Mouse (Mus musculus) cerebellum, adult 11-12 months (tissue): ENCODE measurements around the gene Sptbn4.

Source experiments
- DNase-seq: peaks from one replicate; pipeline ENCODE4 v3.0.0; 2022

Sptbn4 gene

DNA sequence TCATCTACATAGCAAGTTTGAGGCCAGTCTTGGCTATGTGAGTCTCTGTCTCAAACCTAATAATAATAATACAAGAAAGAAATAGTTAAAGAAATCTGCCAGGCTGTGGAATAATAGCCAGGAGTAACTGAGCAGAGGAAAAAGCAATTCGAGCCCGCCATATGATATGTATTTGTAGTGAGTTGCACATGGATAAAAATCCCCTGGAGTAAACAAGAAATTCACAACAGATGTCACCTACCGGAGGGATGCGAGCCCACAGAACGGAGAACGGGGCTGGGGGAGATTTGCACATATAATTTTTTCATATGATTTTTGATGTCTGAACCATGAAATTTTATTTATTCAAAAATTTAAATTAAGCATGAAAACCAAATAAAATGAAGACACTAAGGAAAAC, 67.7 kb downstream of the Sptbn4 start:
- DNase-seq: no peak

DNA sequence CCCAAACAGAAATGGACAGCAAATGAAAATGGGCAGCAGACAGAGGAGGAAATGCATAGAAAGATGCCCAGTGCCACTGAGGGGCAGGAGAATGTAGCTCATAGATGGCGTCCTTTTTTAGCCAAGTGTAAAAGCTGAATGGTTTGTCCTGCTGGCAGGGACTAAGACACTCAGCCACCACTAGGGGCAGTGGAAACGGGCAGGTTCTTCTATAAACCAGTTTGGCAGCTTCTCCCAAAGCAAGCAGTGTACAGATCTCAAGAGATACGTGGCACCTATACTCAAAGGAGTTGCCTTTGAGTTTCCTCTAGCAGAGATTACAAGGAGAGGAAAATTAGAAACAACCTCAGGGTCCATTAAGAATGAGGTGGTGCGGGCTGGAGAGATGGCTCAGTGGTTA, 69.1 kb downstream of the Sptbn4 start:
- DNase-seq: no peak

- DNase-seq: peak; percentile 17
Observed at GRCm38 (mm10) chr7:27375274-27375673, 72.2 kb downstream of the Sptbn4 start.

- peak; percentile 7 for DNase-seq
Observed at GRCm38 (mm10) chr7:27371715-27372462, 75.6 kb downstream of the Sptbn4 start.

- no peak for DNase-seq
Observed at GRCm38 (mm10) chr7:27369111-27369510, 78.4 kb downstream of the Sptbn4 start.

DNA sequence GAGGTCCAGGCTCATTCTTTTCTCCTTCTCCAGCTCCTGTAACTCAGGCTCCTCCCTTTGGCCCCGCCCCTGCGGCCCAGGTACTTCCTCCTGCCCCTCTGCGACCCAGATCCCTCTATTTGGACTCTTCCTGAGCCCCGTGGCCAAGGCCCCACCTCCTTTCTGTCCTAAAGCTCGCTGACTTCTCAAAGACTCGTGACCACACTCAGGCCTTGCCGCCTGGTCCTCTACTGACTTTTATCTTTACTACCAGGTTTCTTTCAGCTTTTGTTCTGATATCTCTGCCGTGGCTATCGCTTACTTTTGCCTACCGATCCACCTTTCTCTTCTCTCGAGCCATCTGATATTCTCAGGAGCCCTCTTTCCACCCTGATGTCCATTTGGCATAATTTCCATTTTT, 79.5 kb downstream of the Sptbn4 start:
- DNase-seq: no peak

DNA sequence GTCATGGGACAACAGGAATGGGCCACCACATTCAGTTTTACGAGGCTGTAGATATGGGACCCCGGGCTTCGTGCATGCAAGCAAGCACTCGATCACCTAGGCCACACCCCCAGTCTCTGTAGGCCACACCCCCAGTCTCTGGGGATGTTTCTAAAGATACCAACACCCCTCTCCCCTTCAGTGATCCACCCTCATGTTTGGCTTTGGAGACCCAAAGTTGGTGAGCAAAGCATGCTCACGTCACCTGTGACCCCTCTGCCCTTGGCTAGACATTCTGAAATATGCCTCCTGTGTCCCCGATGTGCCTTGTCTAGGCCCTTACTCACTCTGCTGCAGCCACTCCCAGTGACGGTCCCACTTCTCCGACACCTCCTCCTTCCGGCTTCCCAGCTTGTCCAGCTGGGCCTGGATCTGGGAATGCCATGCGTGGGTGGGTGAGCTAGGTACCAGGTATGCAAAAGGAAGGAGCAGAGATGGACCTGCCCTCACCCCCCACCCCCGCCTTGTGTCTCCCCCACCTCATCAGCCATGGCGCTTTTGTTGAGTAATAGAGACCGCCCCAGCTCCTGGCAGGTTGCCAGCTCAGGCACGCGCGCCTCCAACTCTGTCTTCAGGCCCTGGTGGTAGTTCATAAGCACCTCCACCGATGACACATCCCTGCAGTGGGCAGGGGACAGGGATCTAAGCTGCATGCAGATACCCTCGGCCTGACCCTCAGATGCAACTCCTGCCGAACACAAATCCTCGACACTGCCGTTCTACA, 81.2 kb downstream of the Sptbn4 start:
- DNase-seq: no peak

DNA sequence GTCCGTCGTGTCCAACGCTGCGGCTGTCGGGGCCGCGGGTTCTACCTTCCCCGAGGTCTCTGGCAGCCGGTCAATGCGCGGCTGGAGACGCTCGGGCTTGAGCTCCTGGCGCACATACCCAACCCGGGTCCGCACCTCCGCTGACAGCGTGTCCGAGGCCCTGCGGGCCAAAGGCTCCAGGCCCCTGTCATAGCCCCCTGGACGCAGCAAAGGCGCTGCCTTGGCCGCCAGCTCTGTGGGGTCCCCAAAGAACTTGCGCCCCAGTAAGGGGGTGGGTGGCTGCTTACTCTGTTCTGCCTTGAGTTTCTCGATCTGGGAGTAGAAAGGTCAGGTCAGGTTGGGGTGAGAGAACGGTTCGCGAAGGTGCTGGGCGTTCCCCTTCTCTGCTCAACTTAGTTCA, 83.1 kb downstream of the Sptbn4 start:
- DNase-seq: no peak

GRCm38 (mm10) chr7:27361283-27361946, 86.1 kb downstream of the Sptbn4 start:
- peak; percentile 99 for DNase-seq

DNA sequence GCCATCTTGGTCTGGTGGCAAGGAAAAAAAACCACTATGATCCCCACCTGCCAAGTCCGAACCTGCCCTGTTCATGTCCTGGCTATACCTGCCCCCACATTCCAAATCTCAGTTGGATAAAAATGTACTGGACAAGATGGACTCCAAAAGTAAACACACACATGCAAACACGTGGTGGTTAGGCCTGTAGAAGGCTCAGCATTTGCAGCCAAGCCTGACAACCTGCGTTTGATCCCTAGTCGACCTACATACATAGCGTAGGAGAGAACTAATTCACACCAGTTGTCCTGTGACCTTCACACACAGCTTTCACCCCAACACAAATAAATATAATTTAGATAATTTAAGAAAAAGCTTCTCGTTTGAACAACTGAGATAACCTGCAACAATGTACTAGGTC, 86.7 kb downstream of the Sptbn4 start:
- no peak for DNase-seq

GRCm38 (mm10) chr7:27359706-27360358, 87.7 kb downstream of the Sptbn4 start:
- no peak for DNase-seq

DNA sequence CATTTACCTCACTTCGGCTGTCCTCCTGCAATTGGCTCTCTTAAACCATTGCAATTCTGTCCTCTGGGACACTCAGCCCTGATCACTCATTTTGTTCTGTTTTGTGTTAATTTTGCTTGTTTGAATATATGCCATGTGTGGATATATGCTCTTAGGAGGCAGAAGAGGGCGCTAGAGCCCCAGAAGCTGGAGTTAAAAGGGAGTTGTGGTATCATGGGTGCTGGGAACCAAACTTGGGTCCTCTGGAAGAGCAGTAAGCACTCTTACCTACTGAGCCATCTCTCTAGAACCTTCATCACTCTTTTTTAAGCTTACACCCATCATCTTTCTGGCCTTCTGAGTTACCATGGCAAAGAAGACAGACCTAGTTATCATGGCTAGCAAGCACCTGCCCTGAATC, 88.3 kb downstream of the Sptbn4 start:
- no peak for DNase-seq

DNA sequence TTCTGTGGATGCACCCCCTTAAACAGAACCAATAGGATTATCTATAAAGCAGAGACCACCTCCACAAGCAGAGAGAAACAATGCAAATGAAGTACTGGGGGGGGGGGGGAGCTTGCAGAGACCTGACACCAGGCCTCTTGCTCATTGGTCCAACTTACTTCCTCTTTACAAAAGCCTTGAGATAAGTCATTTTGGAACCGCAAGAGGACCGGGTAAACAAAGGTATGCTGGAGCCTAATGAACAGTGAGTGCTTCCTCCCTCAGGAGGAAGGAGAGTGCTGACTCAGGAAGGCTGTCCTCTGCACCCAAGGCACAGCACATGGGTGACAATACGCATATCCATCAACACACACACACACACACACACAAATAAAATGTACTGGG, 89.9 kb downstream of the Sptbn4 start:
- no peak for DNase-seq

DNA sequence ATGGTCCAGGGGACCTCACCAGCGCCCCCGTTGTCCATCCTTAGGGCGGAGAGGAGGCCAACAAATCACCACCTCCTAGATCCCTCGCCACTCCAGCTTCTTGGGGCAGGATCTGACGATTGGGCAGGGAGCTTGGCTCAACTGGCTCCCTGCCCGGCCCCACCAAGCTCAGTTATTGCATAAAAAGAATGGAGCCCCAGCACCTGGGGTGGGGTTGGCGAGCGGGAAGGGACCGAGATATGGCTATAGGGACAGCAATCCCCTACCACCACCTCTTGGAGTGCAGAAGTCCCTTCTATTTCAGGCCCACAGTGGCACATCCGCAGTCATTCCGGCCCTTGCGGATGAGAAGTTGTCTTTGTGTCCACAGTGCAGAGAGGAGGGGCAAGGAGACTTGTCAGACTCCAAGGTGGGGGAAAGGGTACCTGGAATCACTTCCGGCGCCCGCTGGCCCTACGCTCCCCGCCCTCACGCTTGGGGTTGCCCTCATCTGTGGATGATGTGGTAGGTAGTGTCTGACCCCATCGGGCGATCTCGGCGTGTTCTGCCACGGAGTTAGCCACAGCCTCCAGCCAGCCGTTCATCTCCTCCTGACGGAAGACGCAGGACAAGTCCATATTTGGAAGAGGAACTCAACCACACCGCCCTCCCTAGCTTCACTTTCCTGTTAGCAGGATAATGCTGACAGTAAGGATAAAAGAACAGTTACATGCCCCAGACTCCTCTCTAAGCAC, 90.5 kb downstream of the Sptbn4 start, which contains the start of gene Gm20479:
Gene Gm20479 (minus strand): TSS at position 559 of the 734 bp plus-strand sequence.
- peak; percentile 63 for DNase-seq

DNA sequence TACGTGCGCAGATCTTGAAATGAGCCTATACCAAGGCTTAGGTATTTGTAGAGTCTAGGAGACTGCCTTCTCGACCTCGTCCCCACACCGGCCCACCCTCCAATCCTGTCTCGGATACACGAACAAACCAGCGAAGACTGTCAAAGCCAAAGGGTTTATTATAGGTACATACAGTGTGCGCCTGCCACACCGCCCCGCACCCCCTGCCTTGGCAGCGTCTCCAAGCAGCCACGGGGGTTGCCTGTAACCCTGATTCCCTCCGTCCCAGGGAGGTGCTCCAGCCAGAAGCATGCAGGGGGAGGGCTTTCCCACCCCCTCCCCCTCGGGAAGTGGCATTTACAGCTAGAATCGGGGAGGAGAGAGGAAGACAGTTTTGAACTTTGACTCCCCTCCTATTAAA, 91.2 kb downstream of the Sptbn4 start:
- peak; percentile 71 for DNase-seq

- peak; percentile 82 for DNase-seq
Observed at GRCm38 (mm10) chr7:27355745-27356240, 91.7 kb downstream of the Sptbn4 start, which contains the start of gene Shkbp1. Gene Shkbp1 (minus strand): TSS chr7:27356019.

GRCm38 (mm10) chr7:27355261-27355660, 92.2 kb downstream of the Sptbn4 start:
- no peak for DNase-seq

DNA sequence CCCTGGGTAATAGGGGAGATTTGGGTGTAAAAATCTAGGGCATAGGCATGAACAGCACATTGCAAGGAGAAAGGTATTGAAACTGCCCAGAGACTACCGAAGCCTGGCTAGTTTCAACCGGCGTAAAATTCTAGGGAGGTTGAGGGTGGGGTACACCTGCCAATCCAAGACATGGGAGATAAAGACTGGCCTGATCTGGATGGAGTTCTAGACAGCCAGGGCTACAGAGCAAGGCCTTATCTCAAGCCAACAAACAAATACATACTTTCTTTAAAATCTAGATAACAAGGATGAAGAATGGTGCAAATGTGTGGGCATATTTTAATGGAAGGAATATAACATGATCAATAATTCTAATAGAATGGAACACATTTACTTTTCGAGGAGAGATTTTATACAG, 92.7 kb downstream of the Sptbn4 start:
- no peak for DNase-seq

DNA sequence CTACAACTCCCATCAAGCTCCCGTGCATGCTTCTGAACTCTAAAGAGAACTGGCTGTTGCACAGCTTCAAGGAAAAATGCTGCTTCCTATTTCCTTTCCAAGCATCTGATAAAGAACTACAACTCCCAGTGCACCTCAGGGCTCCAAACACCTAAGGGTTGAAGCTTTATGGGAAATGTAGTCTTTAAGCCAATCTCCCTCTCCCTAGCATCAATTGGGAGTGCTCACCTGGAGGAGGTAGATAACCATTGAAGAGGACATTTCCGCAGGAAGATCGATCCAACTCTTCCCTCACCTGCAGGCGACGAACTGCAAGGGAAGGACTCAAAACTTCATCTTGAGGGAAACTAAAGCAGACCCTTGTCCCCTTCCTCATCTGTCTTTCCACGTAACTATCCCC, 93.3 kb downstream of the Sptbn4 start:
- no peak for DNase-seq

GRCm38 (mm10) chr7:27345444-27345843, 102.0 kb downstream of the Sptbn4 start:
- no peak for DNase-seq

GRCm38 (mm10) chr7:27342595-27342994, 104.9 kb downstream of the Sptbn4 start:
- DNase-seq: no peak

DNA sequence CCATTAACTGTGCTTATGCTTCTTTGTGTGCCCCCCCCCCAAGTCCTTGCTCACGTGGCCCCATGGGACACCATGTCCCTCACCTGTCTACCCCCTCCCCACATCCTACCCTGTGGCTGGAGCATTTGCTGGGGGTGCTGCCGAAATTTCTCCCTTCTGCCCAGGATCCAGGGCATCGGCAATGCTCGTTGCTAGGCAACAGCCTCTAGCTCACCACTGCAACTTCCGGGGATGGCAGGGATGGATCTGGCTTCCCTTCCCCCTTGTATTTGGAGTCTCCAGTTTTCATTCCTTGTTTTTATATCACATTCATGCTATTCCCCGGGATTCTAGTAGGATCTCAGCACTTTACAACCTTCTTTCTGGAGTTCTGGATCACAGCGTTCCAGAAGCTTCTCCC, 108.0 kb downstream of the Sptbn4 start:
- no peak for DNase-seq
